Mouse (Mus musculus) liver, adult (tissue): ENCODE results near the gene Klf9.
A peak's percentile ranks its signal among the peaks of the same experiment; 100 is the strongest.

Source experiments
- GATA4 ChIP-seq: IDR thresholded peaks from 2 replicates; pipeline ENCODE4 v1.6.1; 2014; ENCODE audit warnings: mild to moderate bottlenecking, low read length; ENCODE audit not compliant: insufficient replicate concordance

The Klf9 gene

DNA sequence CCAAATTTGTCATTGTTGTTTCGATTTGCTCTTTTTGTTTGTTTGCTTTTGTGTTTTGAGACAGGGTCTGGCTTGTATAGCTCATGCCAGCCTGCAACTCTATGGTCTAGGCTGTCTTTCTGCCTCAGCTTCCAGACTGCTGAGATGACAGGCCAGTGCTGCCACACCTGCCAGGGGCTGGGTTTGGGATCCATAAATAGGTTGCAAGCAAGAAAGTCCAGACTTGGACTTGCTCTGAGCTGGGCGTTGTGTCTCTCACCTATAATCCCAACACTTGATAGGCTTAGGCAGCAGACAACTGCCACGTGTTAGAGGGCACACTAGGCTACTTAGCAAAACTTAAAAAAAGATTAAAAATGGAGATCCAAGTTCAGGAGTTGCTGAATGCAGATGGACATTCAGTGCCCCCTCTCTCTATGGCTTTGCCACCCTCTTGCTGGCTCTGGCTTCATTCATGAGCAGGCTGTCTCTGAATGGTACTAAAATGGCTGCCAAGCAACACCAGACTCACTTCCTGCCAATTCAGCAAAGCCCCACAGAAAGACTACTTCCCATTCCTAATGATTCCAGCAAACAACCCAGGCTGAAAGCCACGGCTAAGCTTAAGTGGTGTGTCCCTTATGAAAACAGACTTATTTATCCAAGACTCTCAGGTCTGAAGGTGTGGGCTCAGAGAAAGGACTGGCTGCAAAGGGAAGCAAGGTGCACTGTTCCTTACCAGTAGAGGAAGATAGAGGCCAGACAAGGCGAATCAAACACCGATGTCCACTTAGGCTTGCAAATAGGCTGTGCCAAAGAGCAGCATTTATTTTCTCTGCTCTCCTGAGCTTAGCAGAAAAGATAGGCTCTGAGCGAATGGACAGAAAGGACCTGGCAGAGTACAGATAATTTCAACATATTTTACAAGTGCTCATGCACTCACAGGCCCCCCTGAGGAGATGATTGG, 8.7 kb downstream of the Klf9 start:
- TF ChIP-seq GATA4 = no peak

- no peak for TF ChIP-seq GATA4
Measured at GRCm38 (mm10) chr19:23150556-23151265, 9.7 kb downstream of the Klf9 start.

GRCm38 (mm10) chr19:23151651-23152070, 10.6 kb downstream of the Klf9 start:
- no peak for TF ChIP-seq GATA4

- peak; percentile 77; the same call in 1 of the 2 replicates for TF ChIP-seq GATA4
Measured at GRCm38 (mm10) chr19:23152201-23152640, 11.2 kb downstream of the Klf9 start.

GRCm38 (mm10) chr19:23152771-23153605, 12.0 kb downstream of the Klf9 start:
- TF ChIP-seq GATA4 = no peak

DNA sequence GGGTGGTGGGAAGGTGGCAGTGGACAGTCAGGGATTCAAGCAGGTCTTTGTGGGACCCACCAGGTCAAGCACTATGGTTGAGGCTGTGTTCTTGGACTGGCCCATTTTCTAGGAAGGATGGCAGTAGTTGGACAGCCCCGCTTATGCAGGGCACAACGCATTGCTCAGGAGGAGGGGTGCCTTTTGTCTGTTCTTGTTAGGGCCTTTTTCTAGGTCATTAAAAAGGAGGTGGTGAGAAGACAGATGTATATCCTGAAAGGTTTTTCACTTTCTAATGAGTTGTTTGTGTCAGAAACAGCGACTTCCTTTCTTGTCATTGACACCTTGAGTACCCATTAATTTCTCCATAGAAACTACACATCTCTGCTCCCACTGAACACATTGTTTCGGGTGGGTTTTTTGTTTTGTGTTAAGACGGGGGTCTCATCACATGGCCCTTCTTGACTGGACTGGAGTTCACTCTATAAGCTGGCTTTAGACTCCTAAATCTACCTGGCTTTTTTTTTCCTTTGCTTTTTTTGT, 12.6 kb downstream of the Klf9 start:
- TF ChIP-seq GATA4 = no peak

DNA sequence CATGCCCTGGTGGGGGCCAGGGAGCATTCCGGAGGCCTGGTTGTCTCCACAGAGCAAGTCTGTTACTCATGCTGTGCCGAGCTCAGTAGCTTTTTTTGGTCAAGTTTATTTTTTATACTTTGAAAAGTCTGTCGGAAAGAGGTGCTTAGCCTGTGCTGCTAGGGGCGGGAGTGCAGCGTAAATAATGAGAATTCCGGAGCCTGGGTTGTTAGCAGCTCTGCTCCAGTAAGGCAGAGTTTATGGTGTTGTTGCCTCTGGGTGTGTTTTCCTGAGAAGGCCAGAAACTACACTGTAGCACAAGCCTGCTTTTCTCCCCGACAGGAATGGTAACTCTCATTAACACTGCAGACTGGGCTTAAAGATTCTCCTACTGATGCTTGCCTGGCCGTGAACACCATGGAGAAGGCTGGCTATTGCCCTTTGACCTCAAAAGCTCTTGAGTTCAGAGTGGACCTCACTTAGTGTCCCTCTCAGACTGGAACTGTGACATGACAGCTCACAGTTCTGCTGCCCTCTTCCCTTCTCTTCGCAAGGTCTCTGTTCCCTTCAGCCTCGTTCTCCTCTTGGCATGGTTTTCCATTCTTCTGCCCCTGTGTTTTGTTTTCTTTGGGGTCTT, 18.9 kb downstream of the Klf9 start:
- TF ChIP-seq GATA4 = no peak

DNA sequence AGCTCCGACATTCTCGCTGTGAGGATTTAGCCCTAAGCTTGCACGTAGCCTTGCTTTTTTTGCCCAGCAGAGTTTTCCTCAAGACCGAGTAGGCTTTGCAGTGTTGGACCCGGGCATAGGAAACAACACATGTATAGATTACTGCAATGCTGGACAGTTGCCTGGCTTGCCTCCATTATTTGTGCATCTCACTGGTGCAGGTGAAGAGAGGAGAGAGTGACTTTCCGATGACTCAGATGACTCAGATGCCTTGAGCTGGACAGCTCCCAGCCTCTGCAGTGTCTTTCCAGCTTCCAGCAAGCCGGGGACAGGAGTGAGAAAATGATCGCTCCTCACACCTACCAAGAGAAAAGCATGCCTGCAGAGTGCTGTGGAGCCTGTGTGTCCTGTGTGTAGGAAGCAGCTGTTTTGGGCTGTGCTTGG, 21.4 kb downstream of the Klf9 start:
- TF ChIP-seq GATA4 = no peak

DNA sequence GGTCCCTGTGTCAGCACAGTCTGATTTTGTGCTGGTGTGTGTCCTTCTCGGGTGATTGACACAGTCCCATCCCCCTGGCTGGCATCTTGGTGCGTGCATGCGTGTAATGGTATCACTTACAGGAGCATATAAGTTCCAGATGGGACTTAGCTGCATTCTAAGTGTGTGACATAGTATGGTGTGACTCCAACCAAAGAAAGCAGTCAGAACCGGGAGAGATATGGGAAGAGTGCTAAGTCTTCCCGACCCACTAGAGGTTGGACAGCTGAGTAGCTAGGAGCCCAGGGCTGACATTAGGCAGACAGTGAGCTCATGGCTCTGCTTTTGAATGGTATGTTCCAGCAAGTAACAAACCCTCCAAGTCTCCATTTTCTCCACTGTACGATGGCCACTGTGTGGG, 21.9 kb downstream of the Klf9 start:
- TF ChIP-seq GATA4 = no peak

GRCm38 (mm10) chr19:23163361-23163760, 22.3 kb downstream of the Klf9 start:
- no peak for TF ChIP-seq GATA4

GRCm38 (mm10) chr19:23164651-23165240, 23.7 kb downstream of the Klf9 start:
- TF ChIP-seq GATA4 = peak; percentile 52; the same call in 1 of the 2 replicates

GRCm38 (mm10) chr19:23166550-23167284, 25.7 kb downstream of the Klf9 start:
- no peak for TF ChIP-seq GATA4

- no peak for TF ChIP-seq GATA4
Measured at GRCm38 (mm10) chr19:23168899-23169658, 28.1 kb downstream of the Klf9 start.
